Mouse (Mus musculus) liver, adult (tissue): ENCODE measurements around the gene Ppm1l.

Experiments
- GATA4 ChIP-seq: IDR thresholded peaks from 2 replicates; pipeline ENCODE4 v1.6.1; 2014; ENCODE audit warnings: mild to moderate bottlenecking, low read length; ENCODE audit not compliant: insufficient replicate concordance

Gene Ppm1l

GRCm38 (mm10) chr3:69438773-69439514 is 122.3 kb downstream of the Ppm1l start:
- no peak for TF ChIP-seq GATA4

- no peak for TF ChIP-seq GATA4
These were observed 124.1 kb downstream of the Ppm1l start for GRCm38 (mm10) chr3:69440761-69441160.

GRCm38 (mm10) chr3:69446989-69447388 is 130.3 kb downstream of the Ppm1l start:
- TF ChIP-seq GATA4 = no peak

GRCm38 (mm10) chr3:69449041-69449440 is 132.4 kb downstream of the Ppm1l start:
- TF ChIP-seq GATA4 = no peak

- TF ChIP-seq GATA4 = no peak
These were observed 137.7 kb downstream of the Ppm1l start for GRCm38 (mm10) chr3:69454330-69454729.

GRCm38 (mm10) chr3:69456071-69456470 is 139.4 kb downstream of the Ppm1l start:
- no peak for TF ChIP-seq GATA4

GRCm38 (mm10) chr3:69458756-69459155 is 142.1 kb downstream of the Ppm1l start:
- TF ChIP-seq GATA4 = no peak

GRCm38 (mm10) chr3:69461956-69462355 is 145.3 kb downstream of the Ppm1l start:
- no peak for TF ChIP-seq GATA4

- TF ChIP-seq GATA4 = no peak
These were observed 149.1 kb downstream of the Ppm1l start for GRCm38 (mm10) chr3:69465751-69466150.

- no peak for TF ChIP-seq GATA4
These were observed 151.8 kb downstream of the Ppm1l start for GRCm38 (mm10) chr3:69468280-69469008.

GRCm38 (mm10) chr3:69469463-69470141 is 152.9 kb downstream of the Ppm1l start:
- no peak for TF ChIP-seq GATA4

GRCm38 (mm10) chr3:69470142-69470796 is 153.6 kb downstream of the Ppm1l start:
- TF ChIP-seq GATA4 = no peak

GRCm38 (mm10) chr3:69475850-69476450 is 159.3 kb downstream of the Ppm1l start:
- no peak for TF ChIP-seq GATA4

GRCm38 (mm10) chr3:69479937-69480336 is 163.3 kb downstream of the Ppm1l start:
- no peak for TF ChIP-seq GATA4

- TF ChIP-seq GATA4 = no peak
These were observed 165.2 kb downstream of the Ppm1l start for GRCm38 (mm10) chr3:69481835-69482234.
